Mouse (Mus musculus): ENCODE measurements around the gene Gm2012. TPM values are rescaled to one million over a fixed set of nuclear protein-coding genes. Genes with fewer than 3 reads are reported as not detected.
"Not testable (repeated sequence)": the region's sequence is repeated elsewhere in the genome, so short reads cannot be mapped to it uniquely, and the experiment has no call there.

The Gm2012 gene
- total RNA-seq (2021) = not detected
- long read RNA-seq, experiment 1 = 0 reads
- long read RNA-seq, experiment 2 = 0 reads

- not testable (repeated sequence) for DNase-seq
Measured at GRCm38 (mm10) chrX:26231255-26231654, at the start of gene Gm2012. Gene Gm2012, minus strand, starts transcription at chrX:26231355.

GRCm38 (mm10) chrX:26159146-26159545 lies 72.0 kb downstream of the Gm2012 start:
- intact Hi-C loops (cut with DNase I); H3K27ac ChIP-seq; DNase-seq; H3K4me3 ChIP-seq: not testable (repeated sequence)

More at GRCm38 (mm10) chrX:26231255-26231654, at the start of gene Gm2012:
- H3K27ac ChIP-seq; H3K4me3 ChIP-seq; intact Hi-C loops (cut with DNase I): not testable (repeated sequence)

Small RNA genes within 50 kb of the gene (microRNA-seq; reads per million reads assigned to microRNA genes)
- gene Gm26302 = not detected

Other genes with a start within 250 kb of the Gm2012 start
- gene Gm5168, start 180.3 kb downstream of the Gm2012 start, total RNA-seq (2021) = not detected
- not detected for gene Gm2030, start 78.7 kb upstream of the Gm2012 start, total RNA-seq (2021)